Mouse (Mus musculus) spleen, embryonic (tissue): ENCODE measurements around the gene Smoc1.

Source experiments
- CTCF ChIA-PET: fragments of 350-600 bp; sonication (Branson Sonifier 250); formaldehyde crosslinking; loops from one replicate; lab custom pipeline; 2022; lab: Charles Lee

The Smoc1 gene

DNA sequence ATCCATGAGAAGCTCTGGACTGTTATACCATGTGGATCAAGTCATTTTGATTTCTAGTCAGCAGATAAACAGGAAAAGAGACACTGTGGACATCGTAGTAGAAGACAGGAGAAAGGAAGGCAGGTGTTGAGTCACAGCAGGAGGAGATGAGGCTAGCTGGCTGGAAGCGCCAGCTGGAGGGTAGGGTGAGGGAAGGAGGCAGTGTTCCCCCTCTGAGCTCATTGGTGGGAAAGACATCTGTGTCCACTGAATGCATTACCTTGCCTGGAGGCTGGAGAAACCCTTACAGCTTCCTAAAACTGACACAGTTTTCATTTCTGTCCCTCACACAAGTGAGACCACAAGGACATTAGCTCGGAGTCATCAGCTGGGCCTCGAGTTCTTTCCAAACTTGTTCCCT is 192.7 kb downstream of the Smoc1 start:
- CTCF ChIA-PET, result interaction anchor here (0.5 kb wide), 1 partner anchor 42 kb away, joined by 3 read pairs; no protein-coding TSS in a partner anchor

DNA sequence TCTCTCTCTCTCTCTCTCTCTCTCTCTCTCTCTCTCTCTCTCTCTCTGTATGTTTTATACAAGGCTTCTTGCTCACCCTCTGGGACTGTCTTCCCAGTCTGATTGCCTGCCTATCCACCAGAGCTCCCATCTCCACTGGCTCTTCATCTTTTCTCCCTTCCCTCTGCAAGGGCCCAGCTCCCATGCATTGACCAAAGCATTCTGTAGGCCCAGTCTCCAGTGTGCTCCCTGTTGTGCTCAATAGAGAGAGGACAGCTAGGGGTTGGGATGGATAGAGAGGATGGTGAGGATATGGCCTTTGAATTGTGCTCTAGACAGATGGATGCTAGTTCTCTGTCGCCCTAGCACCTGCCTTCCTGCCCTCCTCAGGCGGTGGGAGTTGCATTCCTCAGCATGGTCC is 196.7 kb downstream of the Smoc1 start:
- CTCF ChIA-PET, result no interaction called here

DNA sequence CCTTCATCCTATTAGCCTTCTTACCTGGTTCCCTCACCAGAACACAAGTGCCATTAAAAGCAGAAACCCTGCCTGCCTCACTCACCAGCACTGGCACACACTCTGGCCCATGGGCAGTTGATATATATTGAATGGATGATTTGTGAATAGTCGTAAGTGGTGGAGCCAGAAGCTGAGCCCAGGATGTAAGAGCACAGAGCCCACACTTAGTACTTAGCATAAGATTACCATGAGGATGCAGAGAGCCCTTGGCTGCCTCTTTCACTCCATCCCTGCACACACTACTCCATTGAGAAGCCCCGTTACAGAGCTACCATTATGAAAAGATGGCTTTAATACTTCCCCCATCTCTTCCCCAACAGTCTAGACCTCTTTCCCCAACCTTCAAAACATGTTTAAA is 198.2 kb downstream of the Smoc1 start:
- CTCF ChIA-PET, result no interaction called here

DNA sequence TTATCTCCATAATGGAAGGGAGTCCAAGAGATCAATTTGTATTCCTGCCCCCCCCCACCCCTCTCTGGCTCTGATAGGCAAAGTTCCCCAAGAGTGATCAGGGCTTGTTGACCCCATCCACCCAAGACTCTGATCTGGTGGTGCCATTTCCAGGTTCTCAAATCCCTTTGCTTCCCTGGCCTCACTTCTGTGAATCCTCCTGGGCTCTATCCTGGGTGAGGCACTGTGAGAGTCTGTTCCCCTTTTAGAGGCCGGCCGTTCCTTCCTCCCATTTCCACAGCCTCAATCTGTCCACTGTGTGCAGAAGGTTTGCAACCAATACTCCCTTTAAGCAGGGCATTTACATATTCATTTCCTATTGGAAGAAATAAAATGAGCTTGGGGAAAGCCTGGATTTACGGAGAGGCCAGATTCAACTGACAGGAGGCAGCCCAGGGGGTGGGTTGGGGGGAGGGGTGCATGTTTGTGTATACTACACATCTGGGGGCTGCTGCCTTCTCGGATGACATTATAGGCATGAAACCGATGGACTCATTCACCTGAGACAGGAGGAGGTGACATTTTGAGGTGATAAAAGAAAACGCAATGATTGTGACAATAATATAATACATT is 199.5 kb downstream of the Smoc1 start:
- CTCF ChIA-PET, result no interaction called here

DNA sequence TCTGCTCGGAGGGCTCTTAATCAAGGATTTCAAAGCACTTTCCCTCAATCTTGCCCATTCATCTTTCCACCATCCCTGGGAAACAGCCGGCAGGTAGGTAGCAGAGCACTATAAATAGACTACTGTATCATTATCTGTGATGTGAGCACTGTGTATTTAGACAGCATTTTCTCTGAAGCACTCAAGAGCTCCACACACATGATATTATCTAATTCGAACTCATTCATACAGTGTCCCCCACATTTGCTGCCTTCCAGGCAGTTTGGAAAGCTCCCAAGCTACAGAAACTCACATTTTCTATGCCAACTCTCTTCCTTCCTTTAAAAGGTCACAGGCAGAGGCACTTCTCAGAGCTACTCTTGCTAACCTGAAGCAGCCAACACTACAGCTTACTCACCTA is 200.0 kb downstream of the Smoc1 start:
- CTCF ChIA-PET, result no interaction called here

DNA sequence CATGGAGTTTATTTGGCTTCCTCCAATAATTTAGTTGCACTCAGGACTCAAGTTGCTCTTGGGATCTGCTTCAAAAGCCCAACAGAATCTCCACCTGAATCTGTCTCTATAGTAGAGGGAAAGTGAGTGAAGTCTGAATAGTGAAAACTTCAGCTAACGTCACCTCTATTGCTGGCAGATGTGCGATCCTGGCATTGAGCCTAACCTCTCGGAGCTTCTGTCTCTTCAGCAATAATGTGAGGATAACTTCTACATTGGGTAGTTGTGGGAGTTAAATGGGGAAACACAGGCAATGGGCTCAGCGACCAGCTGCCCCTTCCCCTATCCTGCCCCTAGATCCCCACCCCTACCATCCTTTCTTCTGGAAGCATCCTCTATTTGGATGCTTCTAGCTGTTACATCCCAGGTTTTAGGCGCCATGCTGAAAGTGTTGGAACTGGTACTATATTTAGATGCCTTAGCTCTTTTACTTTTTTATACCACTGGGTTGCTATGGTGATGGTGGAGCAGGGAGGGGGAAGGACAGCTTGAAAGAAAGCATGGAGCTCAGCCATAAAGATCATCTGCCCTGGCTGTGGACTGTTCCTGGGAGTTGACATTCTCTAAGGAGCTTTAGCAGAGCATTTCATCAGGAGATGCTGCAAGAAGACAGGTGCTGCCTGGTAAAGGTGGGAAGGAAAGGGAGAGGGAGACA is 201.3 kb downstream of the Smoc1 start:
- CTCF ChIA-PET, result no interaction called here

DNA sequence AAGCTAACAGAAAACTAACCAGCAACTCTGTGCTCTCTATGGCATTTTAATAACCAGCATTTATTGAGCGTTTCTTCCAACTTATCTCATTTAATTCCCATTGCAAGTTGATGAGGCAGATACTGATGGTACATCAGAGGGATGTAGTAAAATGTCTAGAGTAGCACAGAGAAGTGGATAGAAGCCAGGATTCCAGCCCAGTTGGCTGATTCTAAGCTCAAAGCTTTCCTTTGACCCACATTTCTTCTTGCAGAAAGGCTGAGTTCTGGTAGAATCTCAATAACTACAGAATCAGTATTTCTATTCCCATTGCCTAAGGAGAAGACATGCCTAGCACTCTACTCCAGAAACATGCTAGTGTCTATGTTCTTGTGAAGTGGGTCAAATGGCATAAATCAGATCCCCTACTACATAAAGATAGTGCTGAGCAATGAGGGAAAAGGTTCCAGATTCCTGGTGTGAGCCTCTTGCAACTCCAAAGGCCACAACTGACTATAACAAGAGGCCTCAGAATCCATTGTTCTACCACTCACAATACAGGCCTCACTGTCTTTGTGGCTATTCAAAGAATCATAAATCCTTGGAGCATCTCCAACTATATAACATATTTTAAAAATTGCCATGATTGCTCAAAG is 207.3 kb downstream of the Smoc1 start:
- CTCF ChIA-PET, result no interaction called here

DNA sequence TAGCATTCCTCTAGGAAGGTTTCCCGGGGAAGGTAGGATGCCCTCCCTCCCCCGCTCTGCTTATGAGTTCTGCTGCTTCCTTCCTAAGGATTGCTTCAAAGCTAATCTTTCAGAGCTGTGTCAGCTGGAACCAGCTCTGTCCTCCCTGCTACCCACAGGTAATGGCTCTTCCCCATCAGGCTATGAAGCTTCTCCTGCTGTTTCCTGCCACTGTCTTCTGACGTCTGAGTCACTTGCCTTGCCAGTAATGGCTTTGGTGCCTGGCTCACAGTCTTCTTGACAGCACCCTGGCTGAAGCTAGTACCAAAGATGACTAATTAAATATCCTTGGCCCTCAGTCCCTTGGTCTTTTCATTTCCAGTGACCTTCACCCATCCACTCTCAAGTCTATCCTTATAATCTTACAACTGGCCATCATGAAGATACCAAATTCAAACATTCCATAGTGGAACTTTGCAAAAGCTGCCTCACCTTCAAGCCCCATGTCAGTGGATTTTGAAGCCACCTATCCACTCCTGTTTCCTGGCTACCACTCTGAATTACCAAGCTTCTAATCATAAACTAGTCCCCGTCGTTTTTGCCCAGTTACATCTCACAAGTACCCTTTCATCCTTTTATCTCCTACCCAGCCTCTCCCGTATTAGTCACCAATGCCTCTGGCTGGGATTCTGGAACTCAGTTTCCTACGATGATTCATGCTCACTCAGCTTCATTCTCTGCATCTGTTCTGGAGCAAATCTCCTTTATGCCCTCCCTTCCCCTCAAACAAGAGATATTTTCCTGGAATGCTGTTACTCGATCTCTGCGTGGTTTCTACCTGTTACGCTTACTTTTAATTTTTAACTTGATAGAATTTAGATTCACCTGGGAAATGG is 209.1 kb downstream of the Smoc1 start:
- CTCF ChIA-PET, result no interaction called here
